Mouse (Mus musculus) brown adipose tissue, adult 24 weeks (tissue): ENCODE results near the gene Dguok. TPM values are rescaled to one million over a fixed set of nuclear protein-coding genes. Genes with fewer than 3 reads are reported as not detected.

Experiments used
- H3K27ac ChIP-seq: fragments of 200-500 bp; replicated peaks from 2 replicates; pipeline ENCODE4 v1.5.1; 2012; ENCODE audit warnings: low read depth, mild to moderate bottlenecking, low read length
- H3K4me1 ChIP-seq: fragments of 200-500 bp; 2 replicates; pipeline ENCODE4 v1.6.1; 2012; ENCODE audit warnings: low read length, mixed read lengths; ENCODE audit not compliant: control insufficient read depth, insufficient read depth, insufficient read length
- H3K4me3 ChIP-seq: fragments of 200-500 bp; 2 replicates; pipeline ENCODE4 v1.5.1; 2012; ENCODE audit warnings: low read depth, mild to moderate bottlenecking, low read length, moderate library complexity; ENCODE audit not compliant: insufficient read depth
- polyA plus RNA-seq: library from polyadenylated mRNA; stranded (reverse); fragments of >200 nt; gene quantifications from 2 replicates; pipeline ENCODE4 v1.2.4, GENCODE M21; 2012; ENCODE audit not compliant: missing spikeins, insufficient read depth, insufficient read length

Dguok gene
- polyA plus RNA-seq, 1 experiment, result 34.8 TPM

DNA sequence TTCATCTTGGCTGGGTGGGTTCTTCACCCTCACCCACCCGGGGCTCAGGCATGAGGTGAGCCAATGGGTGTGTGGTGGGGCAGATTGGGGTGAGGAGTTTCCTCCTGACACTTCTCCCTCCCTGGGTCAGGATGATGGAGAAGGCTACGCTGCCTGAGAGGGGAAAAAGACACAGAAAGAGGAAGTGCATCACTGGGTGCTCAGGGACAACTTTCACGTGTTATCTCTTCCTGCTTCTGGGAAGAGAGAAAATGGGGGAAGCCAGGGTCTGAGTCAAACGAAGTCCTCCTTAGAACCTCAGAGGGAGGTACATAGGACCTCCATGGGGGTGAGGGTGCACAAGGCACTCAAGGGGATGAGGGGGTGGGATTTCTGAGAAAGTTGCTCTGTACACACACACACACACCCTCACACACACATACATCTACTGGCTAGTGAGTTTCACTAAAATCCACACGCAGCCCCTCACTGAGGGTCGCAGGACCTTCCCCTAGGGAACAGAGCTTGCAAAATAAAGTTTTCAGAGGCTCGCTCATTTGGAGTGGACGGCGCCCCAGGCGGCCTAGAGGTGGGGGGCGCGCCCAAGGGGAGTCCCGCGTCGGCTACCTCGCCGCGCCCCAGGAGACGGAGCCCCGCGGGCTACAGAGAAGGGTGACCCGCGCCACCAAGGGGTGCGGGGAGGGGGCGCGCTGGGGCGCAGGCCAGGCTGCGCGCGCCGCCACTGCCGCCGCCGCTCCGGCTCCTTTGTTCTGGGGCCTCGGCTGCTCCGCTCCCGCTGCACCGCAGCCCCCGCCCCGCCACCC is 51.2 kb downstream of the Dguok start:
- peak overlapping the region; percentile 68 for H3K27ac ChIP-seq

GRCm38 (mm10) chr6:83453706-83454105 is 53.1 kb downstream of the Dguok start:
- Histone ChIP-seq H3K4me3 (peak overlapping the region; percentile 3), H3K27ac (no peak overlapping the region), H3K4me1 (peaks cover 29% of the 10 kb centered on the region)

More for the DNA sequence above, 51.2 kb downstream of the Dguok start:
- H3K4me3 ChIP-seq, result peak overlapping the region; percentile 63
- peaks cover 18% of the 10 kb centered on the region for H3K4me1 ChIP-seq

DNA sequence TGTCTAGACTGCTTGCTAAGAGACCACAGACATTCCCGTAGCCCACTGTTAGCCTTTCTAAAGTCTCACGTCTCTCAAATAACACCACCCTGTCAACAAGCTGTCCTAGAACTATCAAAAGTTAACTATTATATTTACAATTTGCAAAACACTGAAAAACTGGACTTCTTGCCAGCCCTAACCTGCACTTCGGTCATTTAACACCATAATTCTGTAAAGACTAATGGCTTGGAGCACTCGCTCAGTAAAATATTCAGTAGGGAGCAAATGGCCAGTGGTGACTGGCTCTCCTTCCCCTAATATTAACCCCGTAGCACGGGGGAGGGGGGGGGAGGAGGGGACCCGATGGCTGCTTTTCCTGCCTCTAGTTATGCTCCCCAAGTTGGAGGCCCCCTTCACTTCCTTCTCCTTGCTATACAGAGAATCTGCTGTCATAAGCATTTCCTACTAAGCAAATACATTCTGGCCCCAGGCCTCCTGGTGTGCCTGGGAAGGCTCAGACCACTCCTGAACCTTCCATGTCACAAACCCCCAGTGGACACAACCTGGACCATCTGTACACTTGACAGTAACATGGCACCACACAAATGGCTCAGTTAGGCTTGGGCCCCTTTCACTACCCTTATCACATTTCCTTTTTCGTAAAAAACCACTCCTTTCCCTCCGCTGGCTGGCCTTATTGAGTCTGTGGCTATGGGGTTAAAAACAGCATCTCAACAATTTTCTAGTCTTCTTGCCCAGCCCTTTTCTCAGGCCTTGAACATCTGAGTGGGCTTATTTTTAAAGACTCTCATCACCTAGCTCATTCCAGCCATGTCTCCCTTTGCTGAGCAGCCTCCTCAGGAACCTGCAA is 56.1 kb downstream of the Dguok start:
- 0 out of 2 replicates have a peak overlapping the region, but pooled peaks have one; percentile 38 for H3K27ac ChIP-seq
- no peak overlapping the region for H3K4me3 ChIP-seq
- peaks cover 41% of the 10 kb centered on the region for H3K4me1 ChIP-seq

DNA sequence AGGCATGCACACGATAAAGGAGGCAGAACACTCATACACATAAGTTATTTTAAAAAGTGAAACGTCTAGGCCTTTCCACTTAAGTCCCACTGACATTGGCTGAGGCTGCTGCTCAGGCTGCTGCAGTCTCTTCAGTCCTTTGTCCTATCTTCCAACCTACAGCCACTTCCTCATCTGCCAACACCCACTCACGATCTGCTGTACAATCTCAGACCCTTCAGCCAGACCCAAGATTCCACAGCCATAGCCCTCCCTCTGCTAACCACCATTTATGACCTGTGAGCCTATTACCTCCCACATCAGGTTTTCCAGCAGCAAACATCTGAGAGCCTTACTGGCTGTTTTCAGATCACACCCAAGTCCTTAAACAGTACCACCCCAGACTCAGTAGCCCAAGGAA is 57.3 kb downstream of the Dguok start:
- peak overlapping the region; percentile 44 for H3K27ac ChIP-seq

GRCm38 (mm10) chr6:83448911-83449310 is 57.9 kb downstream of the Dguok start:
- H3K27ac ChIP-seq, result no peak overlapping the region
- peaks cover 43% of the 10 kb centered on the region for H3K4me1 ChIP-seq

More for the DNA sequence above, 57.3 kb downstream of the Dguok start:
- H3K4me3 ChIP-seq, result no peak overlapping the region
- H3K4me1 ChIP-seq, result peaks cover 43% of the 10 kb centered on the region

GRCm38 (mm10) chr6:83447031-83447430 is 59.7 kb downstream of the Dguok start:
- no peak overlapping the region for H3K4me3 ChIP-seq
- H3K4me1 ChIP-seq, result peaks cover 52% of the 10 kb centered on the region
- H3K27ac ChIP-seq, result no peak overlapping the region

More at GRCm38 (mm10) chr6:83448911-83449310, 57.9 kb downstream of the Dguok start:
- no peak overlapping the region for H3K4me3 ChIP-seq

GRCm38 (mm10) chr6:83445796-83446195 is 61.0 kb downstream of the Dguok start:
- H3K4me3 ChIP-seq, result no peak overlapping the region
- peak overlapping the region; percentile 14; the same call in 1 of the 2 replicates for H3K27ac ChIP-seq
- H3K4me1 ChIP-seq, result peaks cover 57% of the 10 kb centered on the region

- H3K27ac ChIP-seq, result peak overlapping the region; percentile 38; the same call in 1 of the 2 replicates
- peaks cover 63% of the 10 kb centered on the region for H3K4me1 ChIP-seq
- no peak overlapping the region for H3K4me3 ChIP-seq
Measured at GRCm38 (mm10) chr6:83443441-83444340, 63.1 kb downstream of the Dguok start.

DNA sequence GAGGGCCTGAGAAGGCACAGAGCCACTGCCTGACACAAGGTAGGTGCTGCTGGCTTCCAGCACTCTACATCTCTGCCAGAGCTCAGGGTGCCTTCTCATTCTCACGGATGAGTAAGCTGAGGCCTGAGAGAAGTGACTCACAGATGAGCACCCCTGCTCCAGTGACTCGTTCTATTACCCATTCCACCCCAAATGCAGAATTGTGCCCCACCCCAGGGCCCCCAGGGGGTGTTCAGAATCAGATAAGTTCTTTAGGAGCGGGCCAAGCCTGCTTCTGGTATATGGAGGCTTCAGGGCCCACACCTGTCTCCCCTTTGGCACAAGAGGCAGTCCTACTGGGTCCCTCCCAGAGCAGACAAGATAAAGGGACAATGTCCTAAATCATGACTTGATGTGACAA is 64.1 kb downstream of the Dguok start:
- no peak overlapping the region for H3K27ac ChIP-seq
- H3K4me1 ChIP-seq, result peaks cover 67% of the 10 kb centered on the region
- H3K4me3 ChIP-seq, result no peak overlapping the region

DNA sequence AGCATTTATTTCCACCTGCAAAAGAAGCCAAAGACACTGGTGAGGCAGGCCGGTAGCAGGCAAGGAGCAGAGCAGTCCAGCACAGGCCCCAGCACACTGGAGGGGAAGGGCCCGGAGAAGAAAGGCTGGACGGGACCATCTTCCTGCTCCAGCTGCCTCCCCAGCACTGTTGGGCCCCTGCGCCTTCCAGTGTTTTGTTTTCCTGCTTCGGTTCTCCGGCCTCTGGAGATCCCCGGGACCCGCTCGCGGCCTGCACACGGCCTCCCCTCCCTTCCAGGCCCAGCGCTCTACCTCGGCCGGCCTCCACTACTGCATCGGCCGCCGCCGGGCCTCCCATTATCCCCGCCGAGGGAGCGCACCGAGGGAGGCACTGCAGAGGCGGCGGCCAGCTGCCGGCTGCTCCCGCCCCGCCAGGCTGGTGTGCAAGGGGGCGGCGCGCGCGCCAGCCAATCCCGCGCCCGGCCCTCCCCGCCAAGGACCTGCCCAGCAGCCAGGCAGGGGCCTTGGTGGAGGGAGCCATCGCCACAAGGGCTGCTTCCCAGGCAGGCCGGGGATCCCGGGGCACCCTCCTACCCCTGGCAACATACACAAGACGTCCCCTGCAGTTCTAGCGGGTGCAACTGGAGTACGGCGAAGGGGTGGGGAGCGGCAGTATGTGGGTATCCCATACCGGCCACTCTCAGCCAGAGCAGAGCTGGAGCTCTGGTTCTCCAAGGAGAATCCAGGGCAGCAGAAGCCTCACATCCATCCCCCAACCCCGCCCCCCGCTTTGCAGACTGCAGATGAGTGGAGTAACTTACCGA is 65.3 kb downstream of the Dguok start:
- Histone ChIP-seq H3K27ac (peak overlapping the region; percentile 59), H3K4me3 (peak overlapping the region; percentile 90), H3K4me1 (peaks cover 68% of the 10 kb centered on the region)

DNA sequence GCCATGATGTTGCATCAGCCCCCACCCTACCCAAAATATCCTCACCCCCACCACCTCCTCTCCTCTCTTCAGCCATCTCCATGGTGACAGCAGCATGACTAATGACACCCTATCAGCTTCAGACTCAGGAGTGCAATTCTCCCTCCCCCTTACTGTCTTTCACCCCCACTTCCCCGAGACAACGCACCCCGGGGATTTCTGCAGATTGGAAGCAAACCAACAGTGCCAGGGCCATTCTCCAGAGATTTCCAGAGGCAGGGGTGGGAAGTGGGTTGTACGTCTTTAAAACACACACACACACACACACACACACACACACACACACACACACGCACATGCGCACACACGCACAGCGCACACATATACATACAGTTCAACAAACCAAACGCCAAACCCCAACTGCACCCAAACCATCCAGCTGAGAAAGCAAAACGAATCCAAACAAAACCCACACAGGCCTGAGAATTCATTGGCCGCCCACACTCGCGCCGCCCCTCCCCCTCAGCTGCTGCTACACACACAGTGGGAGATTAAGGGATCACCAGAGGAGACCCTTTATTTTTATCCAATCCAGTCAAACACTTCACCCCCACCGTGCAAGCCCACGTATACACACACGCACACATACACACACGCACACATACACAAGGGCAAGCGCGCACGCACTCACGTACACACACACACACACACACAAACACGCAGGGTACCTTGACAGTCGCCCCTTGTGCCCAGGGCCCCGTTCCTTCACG is 66.1 kb downstream of the Dguok start:
- Histone ChIP-seq H3K27ac (peak overlapping the region; percentile 59), H3K4me3 (peak overlapping the region; percentile 90), H3K4me1 (peaks cover 63% of the 10 kb centered on the region)

GRCm38 (mm10) chr6:83440197-83440509 is 66.6 kb downstream of the Dguok start:
- peaks cover 64% of the 10 kb centered on the region for H3K4me1 ChIP-seq
- peak overlapping the region; percentile 90 for H3K4me3 ChIP-seq
- peak overlapping the region; percentile 37; the same call in 1 of the 2 replicates for H3K27ac ChIP-seq

DNA sequence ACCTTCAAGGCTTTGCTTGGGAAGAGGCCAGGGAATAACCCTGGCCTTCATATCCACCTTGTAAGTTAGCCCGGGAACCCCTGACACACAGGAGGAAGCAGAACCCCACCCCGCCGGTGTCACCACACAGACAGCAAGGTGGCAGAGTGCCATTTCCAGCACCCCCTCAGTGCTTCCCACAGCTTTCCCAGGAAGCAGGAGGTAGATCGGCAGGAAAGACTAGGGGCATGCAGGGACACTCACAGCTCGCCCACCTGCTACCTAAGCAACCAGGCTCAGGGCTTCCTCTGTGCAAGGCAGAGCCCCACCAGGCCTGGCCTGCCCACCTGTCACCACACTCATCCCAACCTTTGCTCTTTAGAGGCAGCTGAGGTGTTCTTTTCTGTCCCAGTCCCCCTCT is 67.0 kb downstream of the Dguok start:
- peaks cover 64% of the 10 kb centered on the region for H3K4me1 ChIP-seq
- peak overlapping the region; percentile 90 for H3K4me3 ChIP-seq
- peak overlapping the region; percentile 37 for H3K27ac ChIP-seq
